Mouse (Mus musculus) lung, postnatal 36 days (tissue): ENCODE measurements around the gene Il34.

Experiments
- DNase-seq: peaks from one replicate; pipeline ENCODE4 v3.0.0; 2022; ENCODE audit warnings: mixed read lengths

Gene Il34

DNA sequence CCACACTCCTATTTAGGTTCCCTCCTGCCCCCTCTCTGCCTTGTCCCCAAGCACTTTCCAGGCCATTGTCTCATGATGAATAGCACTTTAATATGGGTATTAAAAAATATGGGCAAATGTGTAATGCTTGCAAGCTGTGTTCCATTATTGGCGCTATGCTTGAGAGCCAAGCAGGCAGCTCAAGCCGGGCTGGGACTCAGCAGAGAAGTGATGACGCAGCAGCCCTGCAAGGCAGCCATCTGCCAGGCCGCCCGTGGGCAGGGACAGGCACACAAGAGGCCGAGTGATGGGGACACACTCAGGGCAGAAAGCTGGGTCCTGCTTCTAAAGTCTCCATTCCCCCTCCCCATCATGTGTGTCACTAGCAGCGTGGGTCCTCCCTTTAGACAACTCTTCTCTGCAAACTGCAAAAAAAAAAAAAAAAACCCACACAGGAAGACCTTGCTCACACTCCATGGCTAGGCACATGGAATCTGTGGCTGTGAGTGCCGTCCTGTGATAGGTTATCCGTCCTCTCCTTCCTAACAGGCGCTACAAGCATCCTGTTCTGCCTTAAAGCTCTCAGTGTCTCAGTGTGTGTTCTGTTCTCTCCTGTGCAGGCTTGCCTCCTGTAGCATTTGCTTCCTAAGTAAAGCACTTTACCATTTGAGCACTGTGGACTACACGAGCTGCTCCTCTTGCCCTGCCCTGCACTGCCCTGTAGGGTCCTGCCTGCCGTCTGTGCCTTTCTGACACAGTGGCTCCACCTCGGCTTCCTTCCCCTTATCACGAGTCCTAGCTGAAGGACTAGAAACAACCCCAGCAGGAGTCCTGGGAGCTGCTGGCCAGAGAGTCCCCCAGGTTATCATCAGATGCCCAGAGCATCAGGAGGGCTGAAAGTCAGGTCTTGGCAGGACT lies 100.1 kb downstream of the Il34 start:
- DNase-seq, result peak; percentile 34

DNA sequence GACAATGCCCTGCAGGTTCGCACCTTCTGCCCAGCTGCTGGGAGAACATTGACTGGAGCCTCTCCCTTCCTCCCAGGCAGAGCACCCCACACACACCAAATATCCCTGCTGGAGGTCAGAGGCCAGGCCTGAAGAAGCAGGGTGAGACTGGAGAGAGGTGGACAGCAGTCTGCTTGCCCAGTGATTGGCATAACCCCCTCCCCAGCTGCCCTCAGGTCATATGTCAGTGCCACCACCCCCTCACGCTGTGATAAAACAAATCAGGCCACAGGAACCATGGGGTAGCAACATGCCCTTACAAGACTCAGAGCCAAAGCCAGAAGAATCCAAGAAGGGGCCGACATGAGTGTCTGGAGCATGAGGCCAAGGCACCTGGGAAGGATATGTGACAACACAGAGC lies 101.6 kb downstream of the Il34 start:
- no peak for DNase-seq

GRCm38 (mm10) chr8:110703460-110704061 lies 102.2 kb downstream of the Il34 start:
- no peak for DNase-seq

GRCm38 (mm10) chr8:110702636-110703459 lies 102.9 kb downstream of the Il34 start:
- DNase-seq, result peak; percentile 39

DNA sequence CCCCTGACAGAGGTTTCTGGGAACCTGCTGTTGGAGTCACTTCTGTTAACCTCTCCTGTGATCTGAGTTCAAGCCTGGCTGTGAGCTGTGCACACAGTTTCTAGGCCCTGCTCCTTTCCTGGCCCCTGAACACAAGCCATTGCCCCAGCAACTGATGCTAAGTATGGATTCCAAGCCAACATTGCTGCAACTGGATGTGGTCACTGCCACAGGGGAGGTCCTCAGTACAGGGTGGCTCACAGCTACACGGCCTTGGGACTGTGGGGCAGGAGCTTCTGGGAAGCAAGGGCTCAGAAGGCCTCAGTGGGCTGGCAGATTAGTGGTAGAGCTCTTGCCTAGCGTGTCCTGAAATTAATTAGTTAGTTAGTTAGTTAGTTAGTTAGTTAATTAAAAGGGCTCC lies 105.2 kb downstream of the Il34 start:
- DNase-seq, result no peak

- DNase-seq, result no peak
Observed at GRCm38 (mm10) chr8:110699501-110699900, 106.2 kb downstream of the Il34 start.

DNA sequence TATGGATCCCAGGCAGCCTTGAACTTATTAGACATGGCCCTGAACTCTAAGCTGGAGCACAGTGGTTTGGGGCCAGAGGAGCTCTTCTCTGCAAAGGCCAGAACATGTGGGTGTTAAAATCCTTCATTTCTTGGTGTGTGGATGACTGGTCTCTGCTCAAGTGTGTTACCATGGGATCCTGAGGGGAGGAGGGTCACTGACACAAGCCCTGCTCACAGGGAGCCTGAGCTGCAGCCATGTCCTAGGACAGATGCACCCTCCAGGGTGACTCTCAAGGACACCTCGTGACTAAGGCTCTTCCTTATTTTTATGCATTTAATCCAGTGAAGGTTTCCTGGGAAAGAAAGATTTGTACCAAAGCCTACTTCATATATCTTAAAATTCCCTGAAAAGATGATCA lies 107.6 kb downstream of the Il34 start:
- DNase-seq, result no peak

GRCm38 (mm10) chr8:110697571-110697970 lies 108.2 kb downstream of the Il34 start:
- no peak for DNase-seq

DNA sequence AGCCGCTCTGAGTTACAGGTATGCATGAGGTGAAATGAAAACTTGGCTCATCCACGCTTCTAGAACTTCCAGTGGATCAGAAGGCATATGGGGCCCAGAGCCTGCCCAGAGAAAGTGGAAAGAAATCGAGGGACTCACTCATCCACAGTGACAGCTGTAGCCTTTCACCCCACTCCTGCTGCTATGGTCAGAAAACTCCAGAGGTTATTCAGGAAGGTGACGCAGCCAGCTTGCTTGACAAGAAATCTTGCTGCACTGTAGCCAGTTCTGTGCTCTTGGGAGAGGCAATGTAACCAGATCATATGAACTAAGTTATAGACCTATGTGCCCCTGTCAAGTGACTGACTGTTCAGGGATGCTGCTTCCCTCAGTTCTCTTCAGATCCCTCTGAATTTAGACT lies 109.7 kb downstream of the Il34 start:
- DNase-seq, result peak; percentile 63

DNA sequence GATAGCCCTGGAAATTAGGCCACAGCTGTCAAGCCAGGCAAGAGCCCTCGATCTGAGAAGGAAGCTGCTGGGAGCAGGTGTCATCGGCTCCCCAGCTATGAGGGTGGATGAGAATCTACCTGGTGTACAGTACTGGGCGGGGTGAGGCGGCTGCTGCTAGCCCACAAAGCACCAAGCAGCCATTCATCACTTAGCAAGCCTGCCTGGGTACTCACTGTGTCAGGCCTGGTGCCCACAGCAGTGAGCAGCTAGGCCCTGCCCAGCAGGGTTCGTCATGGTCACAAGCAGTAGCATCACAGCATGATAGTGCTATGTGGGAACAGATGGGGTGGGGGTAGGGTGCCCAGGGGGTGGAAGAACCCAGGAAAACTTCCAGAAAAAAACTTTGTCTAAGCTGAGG lies 110.3 kb downstream of the Il34 start:
- no peak for DNase-seq

- DNase-seq, result no peak
Observed at GRCm38 (mm10) chr8:110694826-110695225, 110.9 kb downstream of the Il34 start.

GRCm38 (mm10) chr8:110694226-110694625 lies 111.5 kb downstream of the Il34 start:
- no peak for DNase-seq
